Mouse (Mus musculus): ENCODE data around the gene Ogdhl. TPM values are rescaled to one million over a fixed set of nuclear protein-coding genes. Genes with fewer than 3 reads are reported as not detected.

Ogdhl gene
- polyA plus RNA-seq, 1 experiment from 2014 or later: 0.58 TPM

GRCm38 (mm10) chr14:32372510-32372909, 50.7 kb downstream of the Ogdhl start:
- DNase-seq (no peak), ATAC-seq (no peak)
- Histone ChIP-seq H3K27ac (ENCODE audit: low read depth) (no peak overlapping the region), H3K36me3 (replicated peaks; ENCODE audit: insufficient read depth, low read length) (no peaks in the 10 kb centered on the region), H3K4me2 (ENCODE audit: low read depth, low read length) (no peak overlapping the region), H3K4me1 (ENCODE audit: insufficient read depth) (no peaks in the 10 kb centered on the region), H3K27me3 (ENCODE audit: insufficient read depth, low read length) (no peaks in the 10 kb centered on the region), H3K9ac (replicated peaks) (no peak overlapping the region), H3K4me3 (ENCODE audit: low read depth, low read length) (no peak overlapping the region), H3K9me3 (ENCODE audit: low read length) (no peaks in the 10 kb centered on the region)
- TF ChIP-seq CTCF (IDR thresholded peaks at IDR 0.05; ENCODE audit: low read depth) (no peak), EP300 (IDR thresholded peaks at IDR 0.05; ENCODE audit: low read depth) (no peak)
- WGBS (ENCODE audit: insufficient replicate concordance): 60% methylated on average over 2 of the region's 2 CpGs

- Histone ChIP-seq H3K27ac (ENCODE audit: low read depth) (no peak overlapping the region), H3K4me2 (ENCODE audit: low read depth, low read length) (no peak overlapping the region), H3K4me3 (ENCODE audit: low read depth, low read length) (no peak overlapping the region), H3K27me3 (ENCODE audit: insufficient read depth, low read length) (0 out of 2 replicates have a peak, but pooled peaks cover 9% of the 10 kb centered on the region), H3K4me1 (ENCODE audit: insufficient read depth) (no peaks in the 10 kb centered on the region), H3K9me3 (ENCODE audit: low read length) (no peaks in the 10 kb centered on the region), H3K36me3 (replicated peaks; ENCODE audit: insufficient read depth, low read length) (no peaks in the 10 kb centered on the region), H3K9ac (replicated peaks) (no peak overlapping the region)
- no peak for DNase-seq
- WGBS (ENCODE audit: insufficient replicate concordance): 19% methylated on average over 22 of the region's 22 CpGs
- no peak for TF ChIP-seq EP300 (IDR thresholded peaks at IDR 0.05; ENCODE audit: low read depth)
- no peak for TF ChIP-seq CTCF (IDR thresholded peaks at IDR 0.05; ENCODE audit: low read depth)
- no peak for ATAC-seq
Observed at GRCm38 (mm10) chr14:32379395-32380098, 57.7 kb downstream of the Ogdhl start.

- no peaks in the 10 kb centered on the region for H3K36me3 ChIP-seq (replicated peaks; ENCODE audit: insufficient read depth, low read length)
- no peak overlapping the region for H3K4me2 ChIP-seq (ENCODE audit: low read depth, low read length)
- no peaks in the 10 kb centered on the region for H3K9me3 ChIP-seq (ENCODE audit: low read length)
- no peak overlapping the region for H3K9ac ChIP-seq (replicated peaks)
- TF ChIP-seq CTCF (IDR thresholded peaks at IDR 0.05; ENCODE audit: low read depth) (no peak), EP300 (IDR thresholded peaks at IDR 0.05; ENCODE audit: low read depth) (no peak)
- H3K27ac ChIP-seq (ENCODE audit: low read depth): no peak overlapping the region
- DNase-seq (no peak), ATAC-seq (no peak)
- 0 out of 2 replicates have a peak, but pooled peaks cover 9% of the 10 kb centered on the region for H3K27me3 ChIP-seq (ENCODE audit: insufficient read depth, low read length)
- H3K4me1 ChIP-seq (ENCODE audit: insufficient read depth): no peaks in the 10 kb centered on the region
- 20% methylated on average over 3 of the region's 3 CpGs for WGBS (ENCODE audit: insufficient replicate concordance)
- no peak overlapping the region for H3K4me3 ChIP-seq (ENCODE audit: low read depth, low read length)
Observed at GRCm38 (mm10) chr14:32380099-32380480, 58.3 kb downstream of the Ogdhl start.

GRCm38 (mm10) chr14:32381066-32381465, 59.2 kb downstream of the Ogdhl start:
- H3K4me1 ChIP-seq (ENCODE audit: insufficient read depth): no peaks in the 10 kb centered on the region
- WGBS (ENCODE audit: insufficient replicate concordance): 23% methylated on average over 7 of the region's 7 CpGs
- no peak for TF ChIP-seq CTCF (IDR thresholded peaks at IDR 0.05; ENCODE audit: low read depth)
- no peak for TF ChIP-seq EP300 (IDR thresholded peaks at IDR 0.05; ENCODE audit: low read depth)
- H3K27ac ChIP-seq (ENCODE audit: low read depth): no peak overlapping the region
- no peak for DNase-seq
- H3K27me3 ChIP-seq (ENCODE audit: insufficient read depth, low read length): 0 out of 2 replicates have a peak, but pooled peaks cover 9% of the 10 kb centered on the region
- H3K4me2 ChIP-seq (ENCODE audit: low read depth, low read length): no peak overlapping the region
- no peak overlapping the region for H3K9ac ChIP-seq (replicated peaks)
- H3K9me3 ChIP-seq (ENCODE audit: low read length): no peaks in the 10 kb centered on the region
- no peaks in the 10 kb centered on the region for H3K36me3 ChIP-seq (replicated peaks; ENCODE audit: insufficient read depth, low read length)
- no peak for ATAC-seq
- no peak overlapping the region for H3K4me3 ChIP-seq (ENCODE audit: low read depth, low read length)

GRCm38 (mm10) chr14:32381619-32382018, 59.8 kb downstream of the Ogdhl start:
- H3K9me3 ChIP-seq (ENCODE audit: low read length): no peaks in the 10 kb centered on the region
- H3K27me3 ChIP-seq (ENCODE audit: insufficient read depth, low read length): 0 out of 2 replicates have a peak, but pooled peaks cover 9% of the 10 kb centered on the region
- 42% methylated on average over 15 of the region's 15 CpGs for WGBS (ENCODE audit: insufficient replicate concordance)
- H3K27ac ChIP-seq (ENCODE audit: low read depth): no peak overlapping the region
- no peak overlapping the region for H3K9ac ChIP-seq (replicated peaks)
- ATAC-seq (no peak), DNase-seq (no peak)
- H3K4me2 ChIP-seq (ENCODE audit: low read depth, low read length): no peak overlapping the region
- no peaks in the 10 kb centered on the region for H3K4me1 ChIP-seq (ENCODE audit: insufficient read depth)
- no peaks in the 10 kb centered on the region for H3K36me3 ChIP-seq (replicated peaks; ENCODE audit: insufficient read depth, low read length)
- TF ChIP-seq EP300 (IDR thresholded peaks at IDR 0.05; ENCODE audit: low read depth): no peak
- no peak for TF ChIP-seq CTCF (IDR thresholded peaks at IDR 0.05; ENCODE audit: low read depth)
- H3K4me3 ChIP-seq (ENCODE audit: low read depth, low read length): no peak overlapping the region

GRCm38 (mm10) chr14:32388196-32388595, 66.4 kb downstream of the Ogdhl start, which contains the start of gene 1700024G13Rik:
Gene 1700024G13Rik, minus strand, starts transcription at chr14:32388391.
- WGBS (ENCODE audit: insufficient replicate concordance): 11% methylated on average over 13 of the region's 13 CpGs
- DNase-seq: peak; percentile 72
- Histone ChIP-seq H3K4me1 (ENCODE audit: insufficient read depth) (no peaks in the 10 kb centered on the region), H3K4me2 (ENCODE audit: low read depth, low read length) (no peak within 1 kb of the TSS), H3K27ac (ENCODE audit: low read depth) (no peak within 1 kb of the TSS), H3K4me3 (ENCODE audit: low read depth, low read length) (no peak within 1 kb of the TSS), H3K9ac (replicated peaks) (no peak within 1 kb of the TSS), H3K27me3 (ENCODE audit: insufficient read depth, low read length) (no peaks in the 10 kb centered on the region), H3K9me3 (ENCODE audit: low read length) (no peaks in the 10 kb centered on the region), H3K36me3 (replicated peaks; ENCODE audit: insufficient read depth, low read length) (no peaks in the 10 kb centered on the region)
- peak; percentile 56; the same call in 1 of the 2 replicates for ATAC-seq
- TF ChIP-seq EP300 (IDR thresholded peaks at IDR 0.05; ENCODE audit: low read depth): no peak
- no peak for TF ChIP-seq CTCF (IDR thresholded peaks at IDR 0.05; ENCODE audit: low read depth)

Other genes with a start within 250 kb of the Ogdhl start
- gene Oxnad1, start 236.6 kb upstream of the Ogdhl start, polyA plus RNA-seq (2015; fragmentation: Nextera tagmentation; extraction: Ambion mirVana): 13.5 and 14.3 TPM in 2 replicates
- 55.9 and 58.1 TPM in 2 replicates for gene Dph3, start 236.3 kb upstream of the Ogdhl start, polyA plus RNA-seq (2015; fragmentation: Nextera tagmentation; extraction: Ambion mirVana)
- gene Msmb, start 180.0 kb upstream of the Ogdhl start, polyA plus RNA-seq (2015; fragmentation: Nextera tagmentation; extraction: Ambion mirVana): 0.22 and 0.44 TPM in 2 replicates
- gene Ncoa4, start 162.2 kb upstream of the Ogdhl start, polyA plus RNA-seq (2015; fragmentation: Nextera tagmentation; extraction: Ambion mirVana): 126 and 141 TPM in 2 replicates
- gene Timm23, start 120.1 kb upstream of the Ogdhl start, polyA plus RNA-seq (2015; fragmentation: Nextera tagmentation; extraction: Ambion mirVana): 211 and 219 TPM in 2 replicates
- gene Parg, start 120.1 kb upstream of the Ogdhl start, polyA plus RNA-seq (2015; fragmentation: Nextera tagmentation; extraction: Ambion mirVana): 7.0 and 7.4 TPM in 2 replicates
- gene 1700024G13Rik, start 66.4 kb downstream of the Ogdhl start, polyA plus RNA-seq (2015; fragmentation: Nextera tagmentation; extraction: Ambion mirVana): not detected in 2 replicates
- not detected in 2 replicates for gene Slc18a3, start 142.8 kb downstream of the Ogdhl start, polyA plus RNA-seq (2015; fragmentation: Nextera tagmentation; extraction: Ambion mirVana)
- gene Chat, start 144.0 kb downstream of the Ogdhl start, polyA plus RNA-seq (2015; fragmentation: Nextera tagmentation; extraction: Ambion mirVana): not detected in 2 replicates
- 5.3 and 5.4 TPM in 2 replicates for gene Ercc6, start 191.5 kb downstream of the Ogdhl start, polyA plus RNA-seq (2015; fragmentation: Nextera tagmentation; extraction: Ambion mirVana)

Measured in liver, postnatal 0 days (tissue).